Mouse (Mus musculus): Measurements from ENCODE around the gene Abcb1a. TPM values are rescaled to one million over a fixed set of nuclear protein-coding genes. Genes with fewer than 3 reads are reported as not detected.
"Not testable (repeated sequence)": the region's sequence is repeated elsewhere in the genome, so short reads cannot be mapped to it uniquely, and the experiment has no call there.

Gene Abcb1a
- total and polyA plus RNA-seq, 3 experiments: 0.82 to 1.5 (median 0.93) TPM

DNA sequence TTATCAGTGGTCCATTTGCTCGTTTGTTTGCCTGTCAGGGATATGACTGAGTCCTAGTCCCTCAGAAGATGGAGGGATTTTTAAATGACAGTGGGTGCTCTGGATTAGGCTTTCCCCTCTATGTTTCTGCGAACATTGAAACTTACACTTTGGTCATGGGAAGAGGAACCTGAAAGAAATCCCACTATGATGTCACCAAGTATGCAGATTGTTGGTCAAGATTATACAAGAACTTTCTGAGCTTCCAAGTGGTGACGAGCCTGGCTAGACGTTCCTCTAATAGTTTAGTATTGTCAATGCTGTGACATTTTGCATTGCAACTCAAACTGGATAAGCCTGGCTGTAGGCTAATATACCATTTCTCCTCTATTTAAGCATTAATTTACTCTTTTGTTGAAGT is 76.5 kb downstream of the Abcb1a start:
- TF ChIP-seq UBTF (IDR thresholded peaks at IDR 0.05; ENCODE audit: low read depth, low read length) (no peak), MAFK (IDR thresholded peaks at IDR 0.05; ENCODE audit: insufficient replicate concordance, low read length) (no peak), ZKSCAN1 (IDR thresholded peaks at IDR 0.05; ENCODE audit: borderline replicate concordance, low read depth, low read length) (no peak), ELF1 (IDR thresholded peaks at IDR 0.05; ENCODE audit: low read depth, low read length) (no peak), E2F4 (IDR thresholded peaks at IDR 0.05; ENCODE audit: insufficient replicate concordance, low read depth, low read length) (no peak), ETS1 (conservative IDR thresholded peaks at IDR 0.05; ENCODE audit: low read depth, low read length) (no peak), TBP (conservative IDR thresholded peaks at IDR 0.05; ENCODE audit: low read depth, low read length) (no peak), NRF1 (IDR thresholded peaks at IDR 0.05; ENCODE audit: low read depth, low read length) (no peak), POLR2AphosphoS2 (IDR thresholded peaks at IDR 0.05; ENCODE audit: low read depth, low read length) (no peak), TCF12 (IDR thresholded peaks at IDR 0.05; ENCODE audit: low read depth, low read length) (no peak)
- dilution Hi-C loops (cut with MboI; ENCODE audit: extremely low pct_ligation_motif_present, extremely low pct_unique_long_range_greater_than_20kb, low sequenced_read_pairs) (no loop called here), in situ Hi-C loops (cut with MboI; ENCODE audit: low pct_ligation_motif_present, low pct_unique_long_range_greater_than_20kb, low sequenced_read_pairs) (no loop called here)
- no peak for DNase-seq (ENCODE audit: extremely low read depth)
- Histone ChIP-seq H3K4me2 (ENCODE audit: insufficient read depth, low read depth, poor library complexity, severe bottlenecking) (no peak overlapping the region), H3K27ac (ENCODE audit: insufficient read depth, low read depth) (no peak overlapping the region), H3K79me2 (replicated peaks; ENCODE audit: control insufficient read depth, extremely low read depth, insufficient read depth, poor library complexity, severe bottlenecking) (no peaks in the 10 kb centered on the region), H3K4me3 (replicated peaks in 1 of 3; ENCODE audit: low read depth in 2 of 3, low read length in 2 of 3, poor library complexity in 1 of 3) (no peak overlapping the region), H3K27me3 (replicated peaks) (no peaks in the 10 kb centered on the region), H3K9ac (ENCODE audit: insufficient read depth, low read depth) (no peak overlapping the region), H3K4me1 (ENCODE audit: control insufficient read depth in 1 of 2, insufficient read depth in 2 of 2) (no peaks in the 10 kb centered on the region), H3K9me3 (replicated peaks; ENCODE audit: low read length) (no peaks in the 10 kb centered on the region), H3K36me3 (replicated peaks in 1 of 2; ENCODE audit: control insufficient read depth in 1 of 2, insufficient read depth in 1 of 2, low read length in 1 of 2) (no peaks in the 10 kb centered on the region)

DNA sequence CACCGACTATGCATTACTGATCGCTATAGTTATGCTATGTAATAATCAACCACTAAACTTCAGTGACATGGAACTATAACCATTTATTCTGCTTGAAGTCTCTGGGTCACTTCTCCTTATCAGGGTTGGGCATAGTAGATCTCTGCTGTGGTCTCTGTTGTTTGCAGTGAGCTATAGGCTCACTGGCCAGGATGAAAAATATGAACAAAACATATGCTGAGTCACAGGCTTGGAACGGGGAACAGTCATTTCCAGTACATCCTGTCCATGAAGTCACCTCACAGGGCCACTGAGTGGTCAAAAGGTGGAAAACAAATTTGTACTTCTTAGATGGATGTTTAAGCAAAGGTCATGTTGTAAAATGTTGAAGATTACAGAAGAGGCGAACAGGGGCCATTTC is 77.2 kb downstream of the Abcb1a start:
- H3K4me1 ChIP-seq (ENCODE audit: control insufficient read depth in 1 of 2, insufficient read depth in 2 of 2): no peaks in the 10 kb centered on the region
- TF ChIP-seq MAFK (IDR thresholded peaks at IDR 0.05; ENCODE audit: insufficient replicate concordance, low read length) (no peak), ETS1 (conservative IDR thresholded peaks at IDR 0.05; ENCODE audit: low read depth, low read length) (no peak), USF2 (conservative IDR thresholded peaks at IDR 0.05; ENCODE audit: low read depth, low read length) (no peak), JUN (IDR thresholded peaks at IDR 0.05; ENCODE audit: insufficient read depth, low read depth, low read length) (no peak), PAX5 (IDR thresholded peaks at IDR 0.05; ENCODE audit: low read length) (no peak), KAT2A (IDR thresholded peaks at IDR 0.05; ENCODE audit: insufficient replicate concordance, low read length) (no peak), MAZ (IDR thresholded peaks at IDR 0.05; ENCODE audit: low read depth, low read length) (no peak), ZC3H11A (IDR thresholded peaks at IDR 0.05; ENCODE audit: low read depth, low read length) (no peak), CHD2 (IDR thresholded peaks at IDR 0.05; ENCODE audit: low read length) (no peak), MAX (IDR thresholded peaks at IDR 0.05; ENCODE audit: low read length) (no peak), HCFC1 (IDR thresholded peaks at IDR 0.05; ENCODE audit: low read depth, low read length) (no peak), RCOR1 (conservative IDR thresholded peaks at IDR 0.05; ENCODE audit: low read depth, low read length) (no peak), MEF2A (IDR thresholded peaks at IDR 0.05; ENCODE audit: borderline replicate concordance, low read depth, low read length) (no peak), NRF1 (IDR thresholded peaks at IDR 0.05; ENCODE audit: low read depth, low read length) (no peak), ZNF384 (IDR thresholded peaks at IDR 0.05; ENCODE audit: low read depth, low read length) (no peak), CTCF (conservative IDR thresholded peaks at IDR 0.05 in 1 of 2, IDR thresholded peaks at IDR 0.05 in 1 of 2; ENCODE audit: low read depth in 2 of 2, low read length in 2 of 2) (no peak), ZKSCAN1 (IDR thresholded peaks at IDR 0.05; ENCODE audit: borderline replicate concordance, low read depth, low read length) (no peak), JUND (conservative IDR thresholded peaks at IDR 0.05; ENCODE audit: low read depth, low read length) (no peak), ELF1 (IDR thresholded peaks at IDR 0.05; ENCODE audit: low read depth, low read length) (no peak)
- no peak for DNase-seq (ENCODE audit: extremely low read depth)
- no peaks in the 10 kb centered on the region for H3K27me3 ChIP-seq (replicated peaks)
- in situ Hi-C loops (cut with MboI; ENCODE audit: low pct_ligation_motif_present, low pct_unique_long_range_greater_than_20kb, low sequenced_read_pairs) (no loop called here), dilution Hi-C loops (cut with MboI; ENCODE audit: extremely low pct_ligation_motif_present, extremely low pct_unique_long_range_greater_than_20kb, low sequenced_read_pairs) (no loop called here)
- no peak overlapping the region for H3K27ac ChIP-seq (ENCODE audit: insufficient read depth, low read depth)
- H3K36me3 ChIP-seq (replicated peaks in 1 of 2; ENCODE audit: control insufficient read depth in 1 of 2, insufficient read depth in 1 of 2, low read length in 1 of 2): no peaks in the 10 kb centered on the region
- no peak overlapping the region for H3K4me3 ChIP-seq (replicated peaks in 1 of 3; ENCODE audit: low read depth in 2 of 3, low read length in 2 of 3, poor library complexity in 1 of 3)
- H3K9ac ChIP-seq (ENCODE audit: insufficient read depth, low read depth): no peak overlapping the region
- no peaks in the 10 kb centered on the region for H3K9me3 ChIP-seq (replicated peaks; ENCODE audit: low read length)
- no peak overlapping the region for H3K4me2 ChIP-seq (ENCODE audit: insufficient read depth, low read depth, poor library complexity, severe bottlenecking)
- no peaks in the 10 kb centered on the region for H3K79me2 ChIP-seq (replicated peaks; ENCODE audit: control insufficient read depth, extremely low read depth, insufficient read depth, poor library complexity, severe bottlenecking)

GRCm38 (mm10) chr5:8747244-8747643 is 87.4 kb downstream of the Abcb1a start:
- H3K27ac ChIP-seq (ENCODE audit: insufficient read depth, low read depth); H3K4me3 ChIP-seq (replicated peaks in 1 of 3; ENCODE audit: low read depth in 2 of 3, low read length in 2 of 3, poor library complexity in 1 of 3); DNase-seq (ENCODE audit: extremely low read depth); H3K36me3 ChIP-seq (replicated peaks in 1 of 2; ENCODE audit: control insufficient read depth in 1 of 2, insufficient read depth in 1 of 2, low read length in 1 of 2); H3K4me2 ChIP-seq (ENCODE audit: insufficient read depth, low read depth, poor library complexity, severe bottlenecking); dilution Hi-C loops (cut with MboI; ENCODE audit: extremely low pct_ligation_motif_present, extremely low pct_unique_long_range_greater_than_20kb, low sequenced_read_pairs); H3K27me3 ChIP-seq (replicated peaks); H3K4me1 ChIP-seq (ENCODE audit: control insufficient read depth in 1 of 2, insufficient read depth in 2 of 2); H3K79me2 ChIP-seq (replicated peaks; ENCODE audit: control insufficient read depth, extremely low read depth, insufficient read depth, poor library complexity, severe bottlenecking); in situ Hi-C loops (cut with MboI; ENCODE audit: low pct_ligation_motif_present, low pct_unique_long_range_greater_than_20kb, low sequenced_read_pairs); H3K9me3 ChIP-seq (replicated peaks; ENCODE audit: low read length); H3K9ac ChIP-seq (ENCODE audit: insufficient read depth, low read depth): not testable (repeated sequence)
